Mouse (Mus musculus) embryo, embryonic 10.5 days (tissue): ENCODE results near the gene Fars2.
"Not testable (repeated sequence)": the region's sequence is repeated elsewhere in the genome, so short reads cannot be mapped to it uniquely, and the experiment has no call there.

Source experiments
- DNase-seq: peaks from one replicate; pipeline ENCODE4 v3.0.0-alpha.2; 2015; ENCODE audit warnings: low spot score

Gene Fars2

GRCm38 (mm10) chr13:36460473-36460872 lies 343.3 kb downstream of the Fars2 start:
- no peak for DNase-seq

GRCm38 (mm10) chr13:36463669-36464068 lies 346.5 kb downstream of the Fars2 start:
- DNase-seq, result no peak

DNA sequence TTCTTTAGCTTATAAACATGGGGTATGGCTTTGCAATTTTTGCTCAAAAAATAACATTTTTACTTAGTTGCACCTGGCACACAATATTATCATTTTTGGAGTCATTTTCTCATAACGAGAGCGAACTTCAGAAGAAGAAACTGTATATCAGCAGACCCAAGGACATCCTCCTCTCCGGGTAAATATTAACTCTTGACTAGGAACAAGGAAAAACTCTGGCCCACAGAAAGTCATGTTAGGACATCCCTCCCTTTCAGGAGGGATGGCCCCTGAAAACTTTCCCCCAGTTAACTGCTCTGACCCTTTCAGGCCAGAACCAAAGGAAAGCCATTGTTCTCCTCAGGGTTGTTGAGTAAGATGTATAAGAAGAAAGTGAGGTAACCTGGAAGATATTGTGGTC lies 348.9 kb downstream of the Fars2 start:
- DNase-seq, result not testable (repeated sequence)

DNA sequence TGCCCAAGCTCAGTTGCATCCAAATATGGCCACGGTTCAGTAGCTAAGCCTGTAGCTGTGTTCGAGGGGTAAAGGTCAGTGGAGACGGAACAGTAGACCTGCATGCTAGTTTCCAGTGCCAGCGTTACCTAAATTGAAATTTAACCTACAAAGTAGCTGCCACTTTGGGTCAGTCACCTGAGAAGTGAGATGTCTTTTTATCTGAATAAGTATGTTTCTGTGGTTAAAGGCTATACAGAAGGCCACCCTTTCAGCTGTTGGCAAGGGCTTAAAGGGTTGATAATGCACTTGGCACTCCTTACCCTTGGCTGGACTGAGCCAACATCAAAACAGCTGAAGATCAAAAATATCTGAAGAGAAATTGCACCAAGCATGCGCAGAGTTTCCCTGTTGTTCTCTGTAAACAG lies 349.3 kb downstream of the Fars2 start:
- DNase-seq, result no peak

- no peak for DNase-seq
These were observed 350.6 kb downstream of the Fars2 start for GRCm38 (mm10) chr13:36467849-36468248.

DNA sequence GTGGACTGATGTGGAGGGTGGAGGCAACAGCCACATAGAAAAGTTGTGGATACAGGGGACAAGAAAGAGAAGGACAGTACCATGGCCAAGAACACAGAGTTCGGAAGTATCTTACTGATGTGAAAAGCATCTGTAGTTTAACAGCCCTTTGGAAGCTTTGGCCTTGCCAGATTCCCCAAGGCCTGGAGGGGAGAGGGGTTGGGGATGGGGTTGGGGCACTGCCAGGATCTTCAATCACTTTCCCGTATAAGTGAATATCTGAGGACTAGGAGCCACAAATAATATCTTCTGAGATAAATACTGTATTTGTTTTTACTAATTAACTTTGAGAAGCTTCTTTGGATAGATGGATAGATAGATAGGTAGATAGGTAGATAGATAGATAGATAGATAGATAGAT lies 351.8 kb downstream of the Fars2 start:
- no peak for DNase-seq

DNA sequence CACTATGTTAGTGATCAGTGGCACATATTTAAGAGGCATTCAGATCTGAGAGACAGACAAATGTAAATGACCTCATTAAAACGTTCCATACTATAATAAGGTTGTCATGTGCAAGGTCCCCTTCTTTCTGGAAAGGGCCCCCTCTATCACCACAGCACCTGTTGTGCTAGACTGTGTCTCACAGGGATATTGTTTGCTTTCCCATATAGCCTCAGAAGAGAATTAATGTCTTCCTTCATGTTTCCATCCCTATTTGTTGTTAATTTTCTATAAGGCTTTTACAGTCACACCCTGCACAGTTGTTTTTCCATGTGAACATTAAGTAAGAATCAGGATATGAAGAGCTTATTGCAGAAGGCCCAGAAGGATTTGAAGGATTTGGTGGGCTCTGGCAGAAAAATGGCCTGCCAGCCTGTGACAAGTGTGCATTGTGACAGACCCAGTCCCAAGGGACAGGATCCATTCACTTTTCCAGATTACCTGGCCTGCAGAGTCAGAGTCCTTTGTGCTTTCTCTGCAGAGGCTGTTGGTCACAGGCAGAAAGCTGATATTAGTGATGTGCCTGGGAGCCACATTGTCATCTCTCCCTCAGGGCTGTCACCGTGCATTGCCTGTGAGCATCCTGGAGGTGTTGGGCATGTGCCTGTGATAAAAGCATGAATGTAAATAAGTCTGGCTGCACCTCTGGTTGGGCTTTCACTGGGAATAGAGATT lies 352.4 kb downstream of the Fars2 start:
- no peak for DNase-seq

GRCm38 (mm10) chr13:36477648-36478047 lies 360.4 kb downstream of the Fars2 start:
- no peak for DNase-seq

GRCm38 (mm10) chr13:36478243-36478642 lies 361.0 kb downstream of the Fars2 start:
- DNase-seq, result no peak

DNA sequence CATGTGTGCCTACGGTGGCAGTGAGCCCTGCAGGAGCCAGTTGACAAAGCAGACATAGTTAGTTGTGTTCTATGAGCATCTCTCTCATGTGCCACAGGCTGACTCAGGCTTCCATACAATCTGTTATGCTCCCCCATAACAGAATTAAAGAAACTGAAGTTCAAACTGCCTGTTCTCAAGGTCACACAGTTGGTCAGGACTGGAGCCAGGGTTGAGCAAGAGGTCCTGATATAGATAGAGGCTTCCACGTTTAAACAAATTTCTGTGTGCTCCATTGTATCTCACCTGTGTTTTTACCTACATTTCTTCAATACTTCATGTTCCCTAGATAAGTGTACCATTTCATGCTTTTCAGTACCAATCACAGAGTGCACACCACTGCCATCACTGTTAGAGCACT lies 362.9 kb downstream of the Fars2 start:
- no peak for DNase-seq

DNA sequence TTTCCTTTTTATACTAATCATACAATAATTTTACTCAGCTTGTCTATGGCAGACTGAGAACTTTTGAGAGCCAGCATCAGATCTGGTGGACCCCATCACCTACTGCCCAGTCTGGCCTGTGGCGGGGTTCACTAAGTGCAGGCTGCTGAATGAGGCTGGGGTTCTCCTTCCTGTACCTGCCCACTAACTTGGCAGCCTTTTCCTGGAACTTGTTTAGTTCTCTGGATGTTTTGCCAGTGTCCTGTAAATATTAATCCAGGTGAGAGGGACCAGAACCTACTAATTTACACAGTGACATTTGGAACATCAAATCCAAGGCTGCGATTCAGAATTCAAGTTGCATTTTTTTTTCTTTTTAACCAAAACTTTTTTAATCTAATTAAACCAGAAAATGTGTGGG lies 367.2 kb downstream of the Fars2 start:
- no peak for DNase-seq

DNA sequence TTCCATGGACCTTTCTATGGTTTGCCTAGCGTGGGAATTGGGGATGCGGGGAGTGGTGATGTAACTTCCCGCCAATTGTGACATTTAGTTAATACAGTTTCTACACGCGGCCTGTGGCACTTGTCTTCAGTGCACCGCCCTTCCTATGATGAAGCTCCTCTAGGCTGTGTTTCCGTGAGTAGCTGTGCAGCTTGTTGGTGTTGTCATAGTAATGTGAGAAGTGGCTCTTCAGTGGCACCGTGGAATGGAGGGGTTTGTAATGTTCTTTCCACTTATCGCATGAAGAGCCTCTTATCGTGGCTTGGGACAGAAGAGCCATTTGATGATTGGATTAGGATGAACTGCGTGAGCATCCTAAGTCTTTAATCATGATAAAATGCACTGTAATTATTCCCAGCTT lies 369.5 kb downstream of the Fars2 start:
- no peak for DNase-seq

DNA sequence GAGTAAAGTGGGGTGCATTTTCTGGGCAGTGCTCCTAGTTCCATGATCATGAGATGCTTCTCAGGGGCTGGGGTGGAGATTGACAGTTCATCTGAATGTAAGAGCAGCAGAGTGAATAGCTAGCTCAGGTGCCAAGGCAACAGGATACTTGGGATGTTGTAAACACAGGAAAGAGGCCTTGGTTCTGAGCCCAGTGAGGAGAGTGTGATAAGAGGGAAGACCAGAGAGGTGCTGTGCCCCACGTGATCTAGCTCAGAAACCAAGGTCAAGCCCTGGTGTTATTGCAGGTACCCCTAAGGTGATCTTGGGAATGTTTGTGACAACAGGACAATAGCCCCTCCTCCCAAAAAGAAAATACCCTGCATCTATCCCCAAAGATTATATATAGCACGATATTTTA lies 372.2 kb downstream of the Fars2 start:
- no peak for DNase-seq

GRCm38 (mm10) chr13:36490612-36491011 lies 373.4 kb downstream of the Fars2 start:
- DNase-seq, result no peak

- no peak for DNase-seq
These were observed 375.2 kb downstream of the Fars2 start for GRCm38 (mm10) chr13:36492397-36492796.

- no peak for DNase-seq
These were observed 376.1 kb downstream of the Fars2 start for GRCm38 (mm10) chr13:36493294-36493693.

- DNase-seq, result no peak
These were observed 376.6 kb downstream of the Fars2 start for GRCm38 (mm10) chr13:36493762-36494161.

GRCm38 (mm10) chr13:36495980-36496379 lies 378.8 kb downstream of the Fars2 start:
- no peak for DNase-seq

GRCm38 (mm10) chr13:36497346-36497745 lies 380.1 kb downstream of the Fars2 start:
- no peak for DNase-seq

GRCm38 (mm10) chr13:36500370-36500905 lies 383.2 kb downstream of the Fars2 start:
- no peak for DNase-seq

DNA sequence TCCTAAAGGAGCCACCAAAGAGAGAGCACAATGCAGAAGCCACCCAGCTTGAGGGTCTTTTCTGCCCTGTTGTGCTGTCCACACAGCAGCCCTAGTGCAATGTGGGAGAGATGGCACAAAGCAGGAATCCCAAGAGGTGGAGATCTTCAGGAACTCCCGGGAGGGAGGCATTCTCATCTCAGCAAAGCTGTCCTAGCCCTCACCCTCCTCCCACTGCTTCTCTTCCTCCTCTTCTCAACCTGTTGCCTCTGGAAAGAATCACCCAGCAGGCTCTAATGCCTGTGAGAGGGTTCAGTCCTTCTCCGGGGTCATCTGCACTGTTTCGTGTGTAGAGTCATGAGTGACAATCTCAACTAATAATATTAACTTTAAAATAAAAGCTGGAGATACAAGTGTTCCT lies 386.3 kb downstream of the Fars2 start:
- no peak for DNase-seq

- DNase-seq, result no peak
These were observed 386.8 kb downstream of the Fars2 start for GRCm38 (mm10) chr13:36503991-36504390.

GRCm38 (mm10) chr13:36505730-36506129 lies 388.5 kb downstream of the Fars2 start:
- no peak for DNase-seq

GRCm38 (mm10) chr13:36506315-36506714 lies 389.1 kb downstream of the Fars2 start:
- no peak for DNase-seq
